Mouse (Mus musculus) erythroblast, embryonic 14.5 days (primary cell): Measurements from ENCODE around the gene Gjb4.

ENCODE experiments used
- GATA1 ChIP-seq: IDR thresholded peaks from 2 replicates; pipeline ENCODE4 v1.6.1; 2012; ENCODE audit warnings: low read length, inconsistent platforms, mixed read lengths
- TAL1 ChIP-seq: IDR thresholded peaks from 3 replicates; pipeline ENCODE4 v1.6.1; 2012; ENCODE audit warnings: low read length, inconsistent platforms, mixed read lengths

- TF ChIP-seq GATA1 (no peak), TAL1 (no peak)
These were observed 17.7 kb upstream of the Gjb4 start for GRCm38 (mm10) chr4:127371546-127371945.
